Mouse (Mus musculus) C2C12 (cell line): ENCODE data around the gene Cmss1.

Experiments used
- CEBPB ChIP-seq: IDR thresholded peaks from one replicate; pipeline ENCODE4 v1.6.1; 2011; ENCODE audit warnings: low read depth, mild to moderate bottlenecking, control low read depth, moderate library complexity
- CTCF ChIP-seq: IDR thresholded peaks from one replicate; pipeline ENCODE4 v1.5.1; 2011; ENCODE audit not compliant: control insufficient read depth, insufficient read depth, insufficient read length

DNA sequence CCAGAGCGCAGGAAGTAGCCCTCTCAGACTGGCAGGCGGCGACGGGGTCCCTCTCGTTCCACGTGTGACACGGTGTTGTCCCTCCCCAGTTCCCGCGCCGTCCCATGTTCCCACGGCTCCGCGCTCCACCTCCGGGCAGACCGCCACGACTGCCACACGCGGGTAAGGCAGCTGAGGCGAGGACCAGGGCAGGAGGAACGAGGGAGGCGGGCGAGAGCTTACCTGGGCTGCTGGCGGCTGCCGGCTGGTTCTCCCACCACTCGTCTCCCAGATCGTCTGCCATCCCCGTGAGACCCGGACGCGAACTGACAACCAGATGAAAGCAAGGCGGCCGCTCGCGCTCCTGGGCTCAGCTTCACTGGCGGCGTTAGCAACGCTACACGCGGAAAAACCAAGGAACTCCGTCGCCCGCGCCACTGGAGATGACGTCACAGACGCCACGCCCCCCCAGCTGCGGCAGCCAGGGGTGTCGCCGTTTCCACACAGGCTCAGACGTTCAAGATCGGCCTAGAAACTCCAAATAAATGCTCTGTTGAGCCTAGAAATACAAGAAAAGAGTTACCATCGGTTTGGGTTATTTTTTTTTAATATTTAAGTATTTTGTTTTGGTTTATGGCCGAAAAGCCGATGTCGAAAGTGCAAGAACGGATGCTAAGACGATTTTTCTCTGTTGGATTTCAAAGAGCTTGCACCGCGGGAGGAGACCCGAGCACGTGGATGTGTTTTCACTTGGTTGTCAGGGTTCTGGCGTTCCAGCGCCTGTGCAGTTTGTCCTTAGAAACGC is at the start of gene Cmss1:
- TF ChIP-seq CTCF (no peak), CEBPB (no peak)
